Mouse (Mus musculus) adipocyte (in vitro differentiated cells): Measurements from ENCODE around the gene Alg14.

Experiments used
- DNase-seq: peaks from one replicate; pipeline ENCODE4 v3.0.0-alpha.2; 2016; ENCODE audit warnings: low spot score

Gene Alg14

DNA sequence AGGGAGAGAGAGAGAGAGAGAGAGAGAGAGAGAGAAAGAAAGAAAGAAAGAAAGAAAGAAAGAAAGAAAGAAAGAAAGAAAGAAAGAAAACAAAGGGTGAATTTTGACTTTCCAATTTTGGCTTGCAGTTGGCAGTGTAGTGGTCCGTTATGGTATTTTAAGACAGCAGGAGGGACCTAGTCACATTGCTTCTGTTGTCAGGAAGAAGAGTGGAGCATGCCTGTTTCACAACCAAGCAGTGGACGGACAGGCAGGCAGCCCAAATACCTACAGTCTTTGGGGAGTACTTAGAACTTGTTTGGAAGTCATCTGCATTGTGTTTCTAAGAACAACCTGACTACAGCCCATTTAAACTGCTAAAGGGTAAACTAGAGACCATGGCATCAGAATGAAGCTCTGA, 47.1 kb downstream of the Alg14 start:
- no peak for DNase-seq

GRCm38 (mm10) chr3:121340321-121340761, 48.8 kb downstream of the Alg14 start:
- peak; percentile 35 for DNase-seq

DNA sequence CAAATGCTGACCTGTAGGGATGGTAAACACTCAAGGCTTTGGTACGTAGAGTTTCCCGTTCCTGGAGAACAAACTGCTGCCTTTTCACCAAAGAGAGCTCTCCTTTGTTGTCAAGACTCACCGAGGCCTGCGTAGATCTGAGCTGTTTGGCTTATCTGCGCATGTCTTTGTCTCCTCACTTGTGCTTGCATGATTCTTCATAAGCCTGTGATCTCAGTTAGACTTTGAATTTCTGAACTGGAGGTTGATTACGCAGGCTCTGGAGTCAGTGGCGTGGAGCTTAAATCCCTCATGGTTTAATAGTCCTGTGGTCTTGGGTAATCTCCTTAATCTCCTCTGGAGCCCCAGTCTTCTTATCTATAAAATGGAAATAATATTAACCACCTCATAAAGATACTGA, 51.7 kb downstream of the Alg14 start:
- DNase-seq = no peak

- DNase-seq = no peak
Measured at GRCm38 (mm10) chr3:121344056-121344945, 52.7 kb downstream of the Alg14 start.

DNA sequence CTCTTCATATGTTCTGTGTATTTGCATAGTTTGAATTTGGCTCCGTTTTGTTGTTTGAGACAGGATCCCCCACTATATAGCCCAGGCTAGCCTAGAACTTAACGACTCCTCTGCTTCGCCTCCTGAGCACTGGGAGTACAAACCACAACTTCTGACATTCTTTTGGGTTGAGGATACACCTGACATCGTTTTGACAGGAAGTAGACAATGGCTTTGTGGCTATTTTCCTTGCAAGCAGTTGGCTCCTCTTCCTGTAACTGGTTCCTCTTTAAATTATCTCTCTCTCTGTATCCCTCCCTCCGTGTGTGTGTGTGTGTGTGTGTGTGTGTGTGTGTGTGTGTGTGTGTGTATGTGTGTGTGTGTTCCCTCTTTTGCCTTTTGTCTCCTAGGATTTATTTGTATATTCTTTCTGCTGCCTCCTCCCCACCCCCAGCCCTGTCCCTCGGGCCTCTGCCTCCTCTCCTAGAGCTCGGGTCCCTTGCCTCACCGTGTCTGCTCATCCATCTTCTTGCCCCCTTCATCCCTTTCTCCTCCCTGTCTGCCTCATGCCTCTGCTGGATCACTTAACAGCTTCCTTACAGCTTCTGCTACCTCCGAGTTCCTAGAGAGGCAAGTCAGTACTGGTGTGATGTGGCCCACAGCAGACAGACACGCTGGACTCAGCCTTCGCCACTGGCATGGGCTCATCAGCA, 53.5 kb downstream of the Alg14 start:
- DNase-seq = no peak

GRCm38 (mm10) chr3:121345643-121346000, 54.0 kb downstream of the Alg14 start:
- no peak for DNase-seq

GRCm38 (mm10) chr3:121346507-121347267, 55.1 kb downstream of the Alg14 start:
- DNase-seq = no peak

DNA sequence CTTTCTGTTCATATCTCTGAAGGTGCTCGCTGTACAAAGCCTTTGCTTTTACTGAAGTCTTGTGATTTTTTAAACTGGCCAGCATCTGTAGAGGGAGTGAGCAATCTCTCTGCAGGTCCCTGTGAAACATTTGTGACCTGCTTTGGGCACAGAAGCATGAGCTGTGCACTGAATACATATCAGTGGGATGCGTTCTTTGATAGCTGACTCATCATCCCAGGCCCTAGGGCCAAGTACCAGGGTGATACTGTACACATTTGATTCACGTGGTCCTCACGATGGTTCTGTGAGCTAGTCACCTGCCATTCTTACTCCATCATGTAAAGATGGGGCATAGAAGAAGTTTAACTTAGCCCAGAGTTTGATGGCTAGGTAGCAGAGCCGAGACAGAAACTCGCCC, 57.2 kb downstream of the Alg14 start:
- DNase-seq = no peak

- no peak for DNase-seq
Measured at GRCm38 (mm10) chr3:121349334-121350169, 58.0 kb downstream of the Alg14 start.

DNA sequence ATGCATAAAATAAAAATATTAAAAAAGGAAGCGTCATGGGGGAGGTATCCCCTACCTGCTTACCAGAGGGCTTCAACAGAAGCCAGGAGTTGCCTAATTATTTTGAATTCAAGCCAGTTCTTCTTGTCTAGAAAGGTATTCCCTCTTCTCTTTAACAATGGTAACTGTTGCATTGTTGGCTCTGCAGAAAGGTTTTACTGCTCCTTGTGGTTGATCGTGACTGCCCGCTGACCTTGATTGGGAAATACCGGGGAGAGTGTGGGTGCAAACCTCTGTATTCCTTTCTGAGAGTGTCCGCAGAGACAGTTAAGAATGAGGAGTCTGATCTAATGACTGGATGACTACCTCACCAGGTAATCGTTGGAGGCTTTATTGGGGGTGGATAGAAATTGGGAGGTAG, 59.7 kb downstream of the Alg14 start:
- DNase-seq = no peak

- DNase-seq = no peak
Measured at GRCm38 (mm10) chr3:121354281-121354680, 62.7 kb downstream of the Alg14 start.

GRCm38 (mm10) chr3:121354861-121355470, 63.4 kb downstream of the Alg14 start:
- DNase-seq = no peak

DNA sequence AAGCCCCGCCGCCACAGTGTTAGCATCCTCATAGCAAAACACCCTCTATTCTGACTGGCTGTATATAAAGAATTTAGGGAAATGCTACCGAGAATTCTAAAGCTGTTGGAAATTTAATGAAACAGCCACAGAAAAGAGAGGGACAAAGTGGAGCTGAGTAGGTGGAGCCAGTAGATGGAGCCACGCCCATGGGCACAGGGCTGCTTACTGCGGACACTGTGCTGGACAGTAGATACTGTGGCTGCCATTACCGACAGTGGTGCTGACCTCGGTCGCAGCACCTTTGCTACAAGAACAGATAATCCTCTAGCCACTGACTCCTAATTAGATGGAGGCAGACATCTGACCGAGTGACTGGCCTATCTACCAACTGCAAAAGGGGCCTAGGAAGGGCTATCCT, 64.0 kb downstream of the Alg14 start:
- DNase-seq = no peak

GRCm38 (mm10) chr3:121356111-121356510, 64.5 kb downstream of the Alg14 start:
- DNase-seq = peak; percentile 64

- DNase-seq = no peak
Measured at GRCm38 (mm10) chr3:121357030-121357429, 65.5 kb downstream of the Alg14 start.

- DNase-seq = no peak
Measured at GRCm38 (mm10) chr3:121358285-121358684, 66.7 kb downstream of the Alg14 start.

DNA sequence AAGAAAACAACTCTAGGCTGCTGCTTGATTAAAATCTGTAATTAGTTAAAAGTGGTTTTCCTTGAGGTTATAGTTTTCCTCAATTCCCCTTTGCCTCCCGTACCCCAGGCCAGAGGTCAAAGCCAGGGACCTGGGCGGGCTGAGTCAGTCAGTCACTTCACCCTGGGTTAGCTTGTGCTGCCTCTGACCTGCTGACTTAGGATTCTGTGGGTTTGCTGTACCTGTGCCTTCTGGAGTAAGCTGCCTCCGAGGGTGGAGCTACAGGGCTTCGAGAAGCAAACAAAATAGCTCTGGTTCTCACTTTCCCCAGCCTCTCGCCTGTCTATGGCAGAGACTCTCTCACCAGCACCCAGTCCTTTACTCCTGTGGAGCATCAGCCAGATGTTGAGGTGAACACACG, 67.3 kb downstream of the Alg14 start:
- DNase-seq = no peak

DNA sequence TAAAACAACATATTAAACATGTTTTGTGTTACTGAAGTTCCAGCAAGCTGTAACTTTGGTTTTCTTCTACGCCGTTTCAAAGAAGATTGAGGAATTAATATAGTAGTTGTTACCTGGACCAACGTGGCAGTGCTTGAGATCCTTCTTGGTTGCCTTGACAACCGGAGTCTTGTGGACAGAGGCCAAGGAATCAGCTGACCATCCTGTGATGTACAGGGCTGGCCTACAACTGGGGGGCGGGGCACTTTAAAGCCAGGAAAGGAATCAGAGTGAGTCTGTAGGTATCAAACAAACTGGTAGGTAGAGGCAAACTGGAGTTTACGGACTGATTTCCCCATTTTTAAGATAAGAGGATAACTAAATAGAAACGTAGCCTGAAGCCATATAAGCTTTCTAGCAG, 67.7 kb downstream of the Alg14 start:
- DNase-seq = no peak

- DNase-seq = no peak
Measured at GRCm38 (mm10) chr3:121362002-121362401, 70.4 kb downstream of the Alg14 start.

DNA sequence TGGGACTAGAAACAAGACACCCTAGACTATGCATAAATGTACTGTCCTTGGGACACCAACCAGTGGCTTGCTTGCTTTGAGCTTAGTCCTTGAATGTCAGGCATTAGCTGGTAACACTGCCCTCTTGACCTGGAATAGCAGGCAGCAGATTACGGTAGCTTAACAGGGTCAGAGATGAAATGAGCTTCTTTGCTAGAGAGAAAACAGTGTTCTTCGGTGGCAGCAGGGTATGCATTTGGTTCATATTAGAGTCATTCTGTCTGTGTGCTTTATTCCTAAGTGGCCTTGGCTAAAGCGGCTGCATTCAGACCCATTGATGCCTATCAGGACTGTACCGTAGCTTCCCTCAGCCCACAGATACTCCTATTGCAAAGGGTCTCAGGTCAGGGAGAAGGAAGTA, 72.8 kb downstream of the Alg14 start:
- no peak for DNase-seq

DNA sequence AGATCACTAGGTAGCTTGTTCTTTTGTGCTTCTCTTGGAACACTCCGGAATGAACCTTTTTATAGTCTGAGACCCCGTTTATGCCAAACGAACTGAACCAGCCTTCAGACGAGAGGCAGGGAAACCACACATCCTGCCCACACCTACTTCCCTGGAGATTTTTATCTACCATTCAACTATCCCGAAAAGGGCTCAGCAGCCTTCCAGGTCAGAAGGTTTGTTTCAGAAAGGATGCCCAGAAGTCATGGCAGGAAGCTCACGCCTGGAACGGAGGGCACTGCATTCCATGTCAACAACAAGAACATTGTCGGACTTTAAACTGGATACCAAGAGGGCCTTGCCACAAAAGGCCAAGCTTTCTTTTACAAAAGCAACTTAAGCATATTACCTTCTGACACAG, 73.6 kb downstream of the Alg14 start:
- DNase-seq = no peak
